Mouse (Mus musculus) adrenal gland, postnatal 10 days (tissue): ENCODE results near the gene Afg1l. TPM values are rescaled to one million over a fixed set of nuclear protein-coding genes. Genes with fewer than 3 reads are reported as not detected.

Experiments used
- DNase-seq: peaks from one replicate; pipeline ENCODE4 v3.0.0; 2021; ENCODE audit warnings: mixed read lengths
- total RNA-seq, 2 experiments: library from RNA; stranded (reverse); gene quantifications; 2 replicates each; pipeline ENCODE4 v1.2.3; 2021

Afg1l gene
- total RNA-seq, 2 experiments from 2014 or later, result 24.2 to 27.5 TPM

GRCm38 (mm10) chr10:42297109-42297508 lies 181.3 kb downstream of the Afg1l start:
- no peak for DNase-seq

- DNase-seq, result no peak
Measured at GRCm38 (mm10) chr10:42296559-42296958, 181.8 kb downstream of the Afg1l start.

GRCm38 (mm10) chr10:42295028-42295427 lies 183.3 kb downstream of the Afg1l start:
- peak; percentile 34 for DNase-seq

GRCm38 (mm10) chr10:42294392-42294791 lies 184.0 kb downstream of the Afg1l start:
- no peak for DNase-seq

GRCm38 (mm10) chr10:42293877-42294276 lies 184.5 kb downstream of the Afg1l start:
- no peak for DNase-seq

GRCm38 (mm10) chr10:42291360-42291759 lies 187.0 kb downstream of the Afg1l start:
- DNase-seq, result peak; percentile 74

- DNase-seq, result no peak
Measured at GRCm38 (mm10) chr10:42287666-42288065, 190.7 kb downstream of the Afg1l start.

GRCm38 (mm10) chr10:42278307-42278850 lies 200.0 kb downstream of the Afg1l start:
- no peak for DNase-seq

GRCm38 (mm10) chr10:42277476-42278306 lies 200.7 kb downstream of the Afg1l start:
- peak; percentile 98 for DNase-seq

GRCm38 (mm10) chr10:42276507-42277345 lies 201.6 kb downstream of the Afg1l start, which contains the start of gene Foxo3:
Gene Foxo3, minus strand, starts transcription at chr10:42276755.
- peak; percentile 95 for DNase-seq

- DNase-seq, result no peak
Measured at GRCm38 (mm10) chr10:42275871-42276501, 202.4 kb downstream of the Afg1l start.

- DNase-seq, result no peak
Measured at GRCm38 (mm10) chr10:42275401-42275870, 202.9 kb downstream of the Afg1l start.

- peak; percentile 74 for DNase-seq
Measured at GRCm38 (mm10) chr10:42274712-42275400, 203.5 kb downstream of the Afg1l start.

GRCm38 (mm10) chr10:42273760-42274691 lies 204.3 kb downstream of the Afg1l start:
- DNase-seq, result peak; percentile 52

- no peak for DNase-seq
Measured at GRCm38 (mm10) chr10:42273403-42273759, 205.0 kb downstream of the Afg1l start.

- no peak for DNase-seq
Measured at GRCm38 (mm10) chr10:42271454-42272230, 206.7 kb downstream of the Afg1l start.

- peak; percentile 55 for DNase-seq
Measured at GRCm38 (mm10) chr10:42270277-42271083, 207.9 kb downstream of the Afg1l start.

- no peak for DNase-seq
Measured at GRCm38 (mm10) chr10:42269281-42270025, 208.9 kb downstream of the Afg1l start.
